Mouse (Mus musculus) cerebellum, adult 2 months (tissue): ENCODE measurements around the gene Ttll11. TPM values are rescaled to one million over a fixed set of nuclear protein-coding genes. Genes with fewer than 3 reads are reported as not detected.

ENCODE experiments used
- DNase-seq, 2 experiments: peaks; one replicate each; pipeline ENCODE4 v3.0.0; 2021
- H3K27ac ChIP-seq: fragments of 200-500 bp; 2 replicates; pipeline ENCODE4 v1.5.1; 2012; ENCODE audit warnings: low read length, control low read depth, inconsistent platforms; ENCODE audit not compliant: insufficient read depth
- H3K27me3 ChIP-seq: fragments of 200-500 bp; 2 replicates; pipeline ENCODE4 v1.6.1; 2012; ENCODE audit warnings: inconsistent platforms, mild to moderate bottlenecking, low read length, moderate library complexity; ENCODE audit not compliant: control insufficient read depth, insufficient read depth
- H3K4me1 ChIP-seq: fragments of 200-500 bp; 2 replicates; pipeline ENCODE4 v1.6.1; 2011; ENCODE audit warnings: low read length; ENCODE audit not compliant: control insufficient read depth, insufficient read depth
- H3K4me3 ChIP-seq: fragments of 200-500 bp; replicated peaks from 2 replicates; pipeline ENCODE3; 2011; ENCODE audit warnings: mild to moderate bottlenecking, low read depth, low read length, control low read depth; ENCODE audit not compliant: insufficient read depth
- CTCF ChIP-seq: fragments of 200-500 bp; IDR thresholded peaks from 2 replicates; pipeline ENCODE4 v1.5.1; 2011; ENCODE audit warnings: low read depth, mild to moderate bottlenecking, control low read depth, low read length, moderate library complexity, borderline replicate concordance; ENCODE audit not compliant: insufficient read depth
- POLR2A ChIP-seq: fragments of 200-500 bp; IDR thresholded peaks from 2 replicates; pipeline ENCODE4 v1.6.1; 2011; ENCODE audit warnings: low read length, control low read depth, borderline replicate concordance; ENCODE audit not compliant: insufficient read depth
- WGBS: fragments of 180-500 bp; shearing (Covaris S2); methylation state at CpG from one replicate; pipeline ENCODE4 v1.1.7; 2018; 5-methylcytosine and 5-hydroxymethylcytosine counted together
- polyA plus RNA-seq: library from polyadenylated mRNA; depleted of rRNA; stranded (reverse); fragments of >200 nt; gene quantifications from 2 replicates; pipeline ENCODE4 v1.2.3, GENCODE M21; 2012; rRNA removed

Gene Ttll11
- polyA plus RNA-seq, result 21.4 and 24.0 TPM in 2 replicates

DNA sequence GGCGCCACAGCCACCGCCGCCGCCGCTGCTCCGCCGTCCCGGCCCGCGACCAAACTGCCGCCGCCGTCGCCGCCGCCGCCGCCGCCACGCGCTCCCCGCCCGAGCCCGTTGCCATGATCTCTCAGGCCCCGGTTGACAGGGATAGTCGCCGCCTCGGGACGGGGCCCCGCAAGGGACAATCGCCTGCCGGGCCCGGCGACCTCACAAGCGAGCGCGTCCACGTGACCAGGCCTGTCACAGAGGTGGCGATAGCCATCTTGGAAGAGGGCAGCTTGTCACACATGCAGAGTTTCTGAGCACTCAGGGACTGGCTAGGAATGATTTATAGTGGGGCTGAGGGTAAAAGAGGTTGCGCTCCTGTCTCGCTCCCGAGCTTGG lies at the start of gene Ttll11:
TSS of gene Ttll11 (minus strand) at position 270 of the 378 bp plus-strand sequence.
- TF ChIP-seq POLR2A (peak; percentile 53; the same call in 1 of the 2 replicates), CTCF (no peak)
- DNase-seq, result peak; percentile 96 to 98
- peak within 1 kb of the TSS; percentile 61 for H3K4me3 ChIP-seq
- under 1% methylated on average over 41 of the region's 42 CpGs for WGBS
- peak within 1 kb of the TSS; percentile 77 for H3K27ac ChIP-seq
- peaks cover 12% of the 10 kb centered on the region for H3K4me1 ChIP-seq
- no peaks in the 10 kb centered on the region for H3K27me3 ChIP-seq

DNA sequence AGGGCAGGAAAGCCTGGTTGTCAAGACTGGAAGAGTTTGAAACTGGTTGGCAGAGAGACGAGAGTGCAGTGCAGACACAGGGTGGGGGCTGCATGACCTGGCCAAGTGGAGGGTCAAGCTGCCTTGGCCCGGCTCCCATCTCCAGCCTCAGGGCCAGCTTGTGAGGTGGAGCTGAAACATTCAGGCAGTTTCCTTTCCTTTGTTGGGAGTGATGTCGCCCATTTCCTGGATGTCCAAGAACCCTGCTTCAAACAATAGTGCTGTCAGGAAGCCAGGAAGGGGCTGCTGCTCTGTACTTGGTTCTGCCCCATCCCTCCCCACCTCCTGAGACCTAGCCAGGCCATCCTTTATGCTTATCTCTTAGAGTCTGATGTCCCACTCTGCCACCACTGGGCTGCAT lies 43.6 kb upstream of the Ttll11 start:
- DNase-seq, result no peak
- Histone ChIP-seq H3K4me3 (no peak overlapping the region), H3K27ac (no peak overlapping the region), H3K27me3 (no peaks in the 10 kb centered on the region), H3K4me1 (no peaks in the 10 kb centered on the region)
- WGBS, result 52% methylated on average over 3 of the region's 3 CpGs
- TF ChIP-seq POLR2A (no peak), CTCF (no peak)

DNA sequence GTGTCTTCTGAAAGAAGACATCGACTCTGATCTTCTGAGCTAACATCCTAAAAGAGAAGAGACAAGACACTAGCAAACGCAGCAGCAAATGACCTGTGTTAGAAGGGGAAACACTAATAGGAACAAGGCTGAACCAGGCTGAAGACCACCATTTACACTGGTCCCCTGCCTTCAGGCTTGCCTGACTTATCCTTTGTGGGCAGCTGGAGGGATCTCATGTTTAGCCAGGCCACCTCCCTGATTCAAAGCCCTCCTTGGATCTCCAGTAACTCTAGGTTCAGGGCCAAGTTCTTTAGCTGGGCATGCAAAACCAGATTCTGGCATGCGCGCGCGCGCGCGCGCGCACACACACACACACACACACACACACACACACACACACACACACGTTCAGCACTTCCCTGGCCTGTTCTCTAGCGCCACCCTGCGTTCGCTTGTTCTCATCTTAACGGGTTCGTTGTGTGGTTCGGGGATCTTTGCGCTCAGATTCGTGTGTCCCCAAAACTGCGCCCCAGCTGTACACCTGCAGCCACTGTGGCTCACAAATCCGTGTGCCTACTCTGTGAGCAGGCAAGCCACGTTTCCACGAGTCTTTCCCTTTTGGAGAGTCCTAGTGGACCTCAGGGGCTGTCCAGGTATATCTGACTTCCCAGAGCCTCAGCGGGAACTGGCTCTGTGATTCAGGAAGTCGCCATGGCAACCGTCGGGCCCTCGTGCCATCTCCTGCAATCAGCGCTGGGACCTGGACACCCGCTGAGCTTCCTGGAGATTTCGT lies 41.9 kb upstream of the Ttll11 start:
- Histone ChIP-seq H3K4me1 (no peaks in the 10 kb centered on the region), H3K4me3 (no peak overlapping the region), H3K27me3 (no peaks in the 10 kb centered on the region), H3K27ac (no peak overlapping the region)
- DNase-seq, result peak; percentile 55 to 66
- TF ChIP-seq POLR2A (no peak), CTCF (peak; percentile 63)
- 4% methylated on average over 32 of the region's 32 CpGs for WGBS

- H3K27ac ChIP-seq, result no peak overlapping the region
- H3K27me3 ChIP-seq, result peaks cover 1% of the 10 kb centered on the region; the same call in 1 of the 2 replicates
- WGBS, result 44% methylated on average over 12 of the region's 12 CpGs
- no peak for DNase-seq
- H3K4me1 ChIP-seq, result peaks cover 4% of the 10 kb centered on the region; the same call in 1 of the 2 replicates
- no peak overlapping the region for H3K4me3 ChIP-seq
- TF ChIP-seq CTCF (no peak), POLR2A (no peak)
Observed at GRCm38 (mm10) chr2:36013010-36013409, 33.3 kb upstream of the Ttll11 start.

DNA sequence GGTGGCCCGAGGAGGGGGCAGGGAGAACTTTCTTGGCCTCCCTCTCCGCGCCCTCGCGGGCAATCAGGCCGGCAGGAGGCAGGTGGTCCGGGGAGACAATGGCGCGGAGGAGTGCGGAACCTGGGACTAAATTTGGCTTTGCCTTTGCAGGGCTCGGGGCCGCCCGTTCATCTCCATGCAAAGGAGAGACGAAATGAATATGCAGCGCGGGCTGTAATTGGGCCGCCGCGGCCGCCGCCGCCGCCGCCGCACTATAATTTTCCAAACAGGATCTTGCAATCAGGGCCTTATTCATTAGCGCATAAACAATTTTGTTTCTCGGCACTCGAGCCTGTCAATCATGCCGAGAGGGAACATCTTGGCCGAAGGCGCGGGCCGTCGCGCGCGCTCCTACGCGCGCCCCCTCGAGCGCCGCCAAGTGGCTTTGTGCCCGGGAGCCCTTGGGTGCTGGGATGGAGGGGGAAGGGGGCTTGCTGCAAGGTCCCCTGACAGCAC lies 31.7 kb upstream of the Ttll11 start:
- TF ChIP-seq POLR2A (no peak), CTCF (no peak)
- Histone ChIP-seq H3K4me3 (peak overlapping the region; percentile 32), H3K4me1 (peaks cover 4% of the 10 kb centered on the region; the same call in 1 of the 2 replicates), H3K27ac (no peak overlapping the region), H3K27me3 (peaks cover 1% of the 10 kb centered on the region; the same call in 1 of the 2 replicates)
- peak; percentile 7 to 18 for DNase-seq
- 1% methylated on average over 44 of the region's 44 CpGs for WGBS

DNA sequence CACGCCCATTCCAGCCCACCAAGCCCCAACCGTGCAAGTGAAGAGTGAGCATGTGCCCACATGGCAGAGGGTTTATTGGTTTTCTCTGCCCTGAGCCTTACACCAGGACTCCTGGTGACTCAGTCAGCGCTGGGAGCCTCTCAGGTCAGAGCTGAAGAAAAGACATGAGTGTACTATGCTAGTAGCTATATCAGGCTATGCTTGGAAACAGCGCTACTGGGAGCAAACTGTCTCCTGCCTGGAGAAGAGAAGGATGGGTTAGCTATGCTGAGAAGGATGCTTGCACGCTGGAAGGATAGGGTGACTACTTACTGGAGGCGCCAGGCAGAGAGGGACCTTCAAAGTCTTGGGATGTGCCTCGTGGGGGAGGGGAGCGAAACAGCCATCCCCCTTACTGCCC lies 30.9 kb upstream of the Ttll11 start:
- WGBS, result 74% methylated on average over 8 of the region's 8 CpGs
- Histone ChIP-seq H3K27ac (no peak overlapping the region), H3K4me1 (peaks cover 4% of the 10 kb centered on the region; the same call in 1 of the 2 replicates), H3K4me3 (no peak overlapping the region), H3K27me3 (peaks cover 1% of the 10 kb centered on the region; the same call in 1 of the 2 replicates)
- TF ChIP-seq CTCF (no peak), POLR2A (no peak)
- no peak for DNase-seq

DNA sequence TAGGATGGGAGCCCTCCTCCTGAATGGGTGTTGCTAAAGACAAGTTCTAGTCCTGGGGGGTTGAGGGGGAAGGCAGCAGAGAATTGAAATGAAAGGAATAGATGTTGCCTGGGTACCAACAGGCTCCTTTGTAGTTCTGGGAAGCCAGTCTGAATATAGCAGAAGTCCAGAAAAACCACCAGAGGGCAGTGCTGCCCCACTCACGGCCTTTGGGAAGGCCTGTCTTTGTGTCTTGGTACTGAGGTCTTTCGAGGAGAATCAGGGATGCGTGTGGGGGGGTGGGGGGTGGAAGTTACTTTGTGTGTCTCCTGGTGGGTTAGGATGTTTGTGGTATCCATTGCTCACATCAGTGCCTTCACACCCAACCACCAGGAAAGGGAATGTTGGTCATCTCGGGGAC lies 29.7 kb upstream of the Ttll11 start:
- Histone ChIP-seq H3K27me3 (peaks cover 1% of the 10 kb centered on the region; the same call in 1 of the 2 replicates), H3K27ac (no peak overlapping the region), H3K4me3 (no peak overlapping the region), H3K4me1 (peaks cover 4% of the 10 kb centered on the region; the same call in 1 of the 2 replicates)
- DNase-seq, result peak; percentile 54 to 57
- 30% methylated on average over 4 of the region's 4 CpGs for WGBS
- TF ChIP-seq CTCF, result peak; percentile 83
- TF ChIP-seq POLR2A, result no peak

DNA sequence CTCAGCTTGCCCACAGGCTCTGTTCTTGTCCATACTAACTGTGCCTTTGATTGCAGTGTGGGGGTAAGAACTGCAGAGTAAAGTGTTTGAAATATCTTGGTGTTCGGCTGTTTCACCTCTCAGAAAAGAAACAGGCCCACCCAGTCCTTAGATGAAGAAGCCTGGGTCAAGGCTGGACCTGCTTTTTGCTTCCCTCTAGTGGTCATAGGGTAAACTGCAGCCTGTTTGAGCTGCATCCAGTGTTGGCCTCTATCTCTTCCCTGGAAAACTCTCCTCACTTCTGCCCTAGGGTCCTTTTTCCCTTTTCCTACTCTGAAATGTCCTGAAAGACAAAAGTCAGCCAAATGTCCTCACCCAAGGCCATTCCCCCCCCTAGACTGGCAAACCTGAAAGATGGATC lies 28.4 kb upstream of the Ttll11 start:
- peak; percentile 17 to 31 for DNase-seq
- WGBS, result 21% methylated on average over 1 of the region's 1 CpGs
- TF ChIP-seq POLR2A (no peak), CTCF (peak; percentile 74)
- Histone ChIP-seq H3K27ac (no peak overlapping the region), H3K4me1 (peaks cover 4% of the 10 kb centered on the region; the same call in 1 of the 2 replicates), H3K4me3 (no peak overlapping the region), H3K27me3 (peaks cover 1% of the 10 kb centered on the region; the same call in 1 of the 2 replicates)
